31 mouse cellular contexts compared by ENCODE assay signal in genomic region chr11:43045871-43046548, GRCm38 (mm10). TPM values are rescaled to one million over a fixed set of nuclear protein-coding genes. Genes with fewer than 3 reads are reported as not detected.
DNase-seq lines count a peak whose midpoint lies in the region; ATAC-seq and TF ChIP-seq lines count a peak whose summit lies in the region.
"Had no signal": no experiment of that assay in that cellular context is flagged by ENCODE, and none has a peak within 500 bp of the region (broad histone marks: within the 10 kb centered on the region; RNA-seq: fewer than 3 reads in every experiment).

No protein-coding gene starts in this region.

- no peaks in the 10 kb centered on the region for H3K27me3 ChIP-seq in forebrain, embryonic 16.5 days (replicated peaks; ENCODE audit: control insufficient read depth, insufficient read depth, low read length)
- H3K27me3 ChIP-seq in forebrain, embryonic 12.5 days = no peaks in the 10 kb centered on the region
- H3K27me3 ChIP-seq in midbrain, postnatal 0 days (ENCODE audit: insufficient read depth, low read length) = no peaks in the 10 kb centered on the region
- H3K27me3 ChIP-seq in midbrain, embryonic 13.5 days = no peaks in the 10 kb centered on the region
- H3K27me3 ChIP-seq: neural tube, embryonic 13.5 days had no signal

- H3K36me3 ChIP-seq in forebrain, embryonic 16.5 days (ENCODE audit: control insufficient read depth, insufficient read depth) = no peaks in the 10 kb centered on the region
- no peaks in the 10 kb centered on the region for H3K36me3 ChIP-seq in forebrain, embryonic 12.5 days (replicated peaks)
- no peaks in the 10 kb centered on the region for H3K36me3 ChIP-seq in midbrain, postnatal 0 days (ENCODE audit: insufficient read depth, low read length)
- no peaks in the 10 kb centered on the region for H3K36me3 ChIP-seq in midbrain, embryonic 13.5 days
- H3K36me3 ChIP-seq: G1E; heart, embryonic 10.5 days; hindbrain, embryonic 10.5 days; neural tube, embryonic 13.5 days had no signal

- no peak overlapping the region for H3K4me3 ChIP-seq in forebrain, embryonic 16.5 days (replicated peaks; ENCODE audit: low read length)
- no peak overlapping the region for H3K4me3 ChIP-seq in forebrain, embryonic 12.5 days (replicated peaks)
- H3K4me3 ChIP-seq in midbrain, postnatal 0 days (ENCODE audit: low read depth, low read length) = no peak overlapping the region
- no peak overlapping the region for H3K4me3 ChIP-seq in midbrain, embryonic 13.5 days (replicated peaks)
- H3K4me3 ChIP-seq: heart, embryonic 10.5 days; hindbrain, embryonic 10.5 days; left cerebral cortex, adult 2 months; neural tube, embryonic 13.5 days had no signal

- no peak overlapping the region for H3K9ac ChIP-seq in forebrain, embryonic 16.5 days (replicated peaks; ENCODE audit: low read depth, low read length)
- no peak overlapping the region for H3K9ac ChIP-seq in forebrain, embryonic 12.5 days
- H3K9ac ChIP-seq in midbrain, postnatal 0 days (replicated peaks; ENCODE audit: low read length, poor library complexity, severe bottlenecking) = no peak overlapping the region
- H3K9ac ChIP-seq in midbrain, embryonic 13.5 days (replicated peaks) = no peak overlapping the region
- H3K9ac ChIP-seq: neural tube, embryonic 13.5 days had no signal

- 84% methylated on average over 3 of the region's 3 CpGs for WGBS in forebrain, embryonic 16.5 days
- 89% methylated on average over 3 of the region's 3 CpGs for WGBS in forebrain, embryonic 12.5 days
- 84% methylated on average over 3 of the region's 3 CpGs for WGBS in midbrain, postnatal 0 days
- 91% methylated on average over 3 of the region's 3 CpGs for WGBS in midbrain, embryonic 13.5 days

- H3K27ac ChIP-seq in forebrain, embryonic 16.5 days (ENCODE audit: low read length) = no peak overlapping the region
- H3K27ac ChIP-seq in forebrain, embryonic 12.5 days = no peak overlapping the region
- no peak overlapping the region for H3K27ac ChIP-seq in midbrain, postnatal 0 days (ENCODE audit: low read depth, low read length)
- no peak overlapping the region for H3K27ac ChIP-seq in midbrain, embryonic 13.5 days
- H3K27ac ChIP-seq: heart, embryonic 10.5 days; hindbrain, embryonic 10.5 days; left cerebral cortex, adult 2 months; macrophage; neural tube, embryonic 13.5 days; stomach, postnatal 0 days had no signal

- H3K9me3 ChIP-seq in forebrain, embryonic 16.5 days (ENCODE audit: control insufficient read depth, low read length) = no peaks in the 10 kb centered on the region
- H3K9me3 ChIP-seq in forebrain, embryonic 12.5 days = no peaks in the 10 kb centered on the region
- H3K9me3 ChIP-seq in midbrain, postnatal 0 days (ENCODE audit: low read length) = no peaks in the 10 kb centered on the region
- no peaks in the 10 kb centered on the region for H3K9me3 ChIP-seq in midbrain, embryonic 13.5 days
- H3K9me3 ChIP-seq: G1E; heart, embryonic 10.5 days; hindbrain, embryonic 10.5 days; neural tube, embryonic 13.5 days had no signal

- H3K4me1 ChIP-seq in forebrain, embryonic 16.5 days (replicated peaks; ENCODE audit: control insufficient read depth, insufficient read depth, low read length) = no peaks in the 10 kb centered on the region
- H3K4me1 ChIP-seq in forebrain, embryonic 12.5 days = no peaks in the 10 kb centered on the region
- H3K4me1 ChIP-seq in midbrain, postnatal 0 days (ENCODE audit: insufficient read depth, low read length) = no peaks in the 10 kb centered on the region
- no peaks in the 10 kb centered on the region for H3K4me1 ChIP-seq in midbrain, embryonic 13.5 days (replicated peaks)
- H3K4me1 ChIP-seq: heart, embryonic 10.5 days; hindbrain, embryonic 10.5 days; neural tube, embryonic 13.5 days had no signal

- peak; percentile 52 for DNase-seq in midbrain, postnatal 0 days (ENCODE audit: low spot score)
- DNase-seq in cerebellum, adult 9-10 months = peak; percentile 40
- DNase-seq in layer of hippocampus, postnatal 14 days (ENCODE audit: low spot score in 2 of 2) = no peak
- DNase-seq in urinary bladder, adult 2 months (ENCODE audit: low spot score) = no peak
- DNase-seq: adrenal gland, postnatal 25 days; embryo, embryonic 11 days; gastrocnemius, postnatal 36 days; kidney, adult 9 months; kidney, postnatal 25 days; lung, adult 2 months; right cerebral cortex, adult 18-20 months; thymus, postnatal 25 days had no signal

- no peak overlapping the region for H3K4me2 ChIP-seq in forebrain, embryonic 16.5 days (ENCODE audit: low read length)
- H3K4me2 ChIP-seq in forebrain, embryonic 12.5 days = no peak overlapping the region
- no peak overlapping the region for H3K4me2 ChIP-seq in midbrain, postnatal 0 days (ENCODE audit: low read depth, low read length, poor library complexity, severe bottlenecking)
- H3K4me2 ChIP-seq in midbrain, embryonic 13.5 days (replicated peaks) = no peak overlapping the region
- H3K4me2 ChIP-seq: liver, embryonic 11.5 days; midbrain, embryonic 11.5 days; neural tube, embryonic 13.5 days had no signal

- ATAC-seq in forebrain, embryonic 16.5 days = peak; percentile 78
- no peak for ATAC-seq in forebrain, embryonic 12.5 days (ENCODE audit: low FRiP score)
- no peak for ATAC-seq in midbrain, postnatal 0 days (ENCODE audit: low FRiP score)
- no peak for ATAC-seq in midbrain, embryonic 13.5 days
- ATAC-seq in megakaryocyte, adult 5-6 weeks (ENCODE audit: poor library complexity, severe bottlenecking) = no peak
- ATAC-seq: activated CD4-positive, CD25-positive, alpha-beta regulatory T cell, adult 4 months had no signal

- no peak for TF ChIP-seq CTCF in midbrain, postnatal 0 days (IDR thresholded peaks at IDR 0.05)

RNA-seq across cellular contexts. Expression of gene Gm9972, which starts 10.5 kb away (rescaled TPM):
- not detected in 2 replicates for polyA plus RNA-seq in forebrain, embryonic 16.5 days (2015; fragmentation: Nextera tagmentation; extraction: Ambion mirVana)
- polyA plus RNA-seq in forebrain, embryonic 12.5 days (2016; fragmentation: Nextera tagmentation; extraction: Ambion mirVana) = not detected in 2 replicates
- total RNA-seq in midbrain, postnatal 0 days (2014; rRNA removed) = not detected in 2 replicates
- polyA plus RNA-seq in midbrain, postnatal 0 days (2015; fragmentation: Nextera tagmentation; extraction: Ambion mirVana) = not detected in 2 replicates
- polyA plus RNA-seq in midbrain, embryonic 13.5 days (2015; fragmentation: Nextera tagmentation; extraction: Ambion mirVana) = not detected in 2 replicates
- not detected in 2 replicates for total RNA-seq in megakaryocyte, adult 5-6 weeks (2015)
- not detected in 2 replicates for total RNA-seq in megakaryocyte, adult 5-6 weeks (2017)
- not detected for total RNA-seq in layer of hippocampus, postnatal 14 days (2021)
- 0.13 and 0.18 TPM in 2 replicates for polyA plus RNA-seq in urinary bladder, adult 2 months (2012; rRNA removed)
- total RNA-seq: adrenal gland, postnatal 25 days; gastrocnemius, postnatal 36 days; layer of hippocampus, adult 8-10 months; left cerebral cortex, adult 2 months had no signal
- polyA plus RNA-seq: embryonic facial prominence, embryonic 14.5 days; G1E; heart, embryonic 10.5 days; heart, postnatal 0 days; intestine, embryonic 14.5 days; limb, embryonic 11.5 days; liver, embryonic 11.5 days; lung, adult 2 months; macrophage; midbrain, embryonic 11.5 days; neural tube, embryonic 13.5 days had no signal

Comparison
In these comparisons a context has a peak if more than half of its experiments do, and no peak if none do; other contexts are left out.
1. DNase-seq: peak in midbrain, postnatal 0 days (single experiment) and cerebellum, adult 9-10 months (single experiment); none in layer of hippocampus, postnatal 14 days (0 of 2) and urinary bladder, adult 2 months (single experiment).